Mouse (Mus musculus): ENCODE data around the gene Ccdc125.

The Ccdc125 gene

GRCm38 (mm10) chr13:100669291-100670022 is at the start of gene Ccdc125:
TSS of gene Ccdc125 (plus strand) at chr13:100669717.
- CTCF ChIA-PET = interaction anchor here (0.6 kb wide), 1 partner anchor 118 kb away, joined by 7 read pairs; no protein-coding TSS in a partner anchor

DNA sequence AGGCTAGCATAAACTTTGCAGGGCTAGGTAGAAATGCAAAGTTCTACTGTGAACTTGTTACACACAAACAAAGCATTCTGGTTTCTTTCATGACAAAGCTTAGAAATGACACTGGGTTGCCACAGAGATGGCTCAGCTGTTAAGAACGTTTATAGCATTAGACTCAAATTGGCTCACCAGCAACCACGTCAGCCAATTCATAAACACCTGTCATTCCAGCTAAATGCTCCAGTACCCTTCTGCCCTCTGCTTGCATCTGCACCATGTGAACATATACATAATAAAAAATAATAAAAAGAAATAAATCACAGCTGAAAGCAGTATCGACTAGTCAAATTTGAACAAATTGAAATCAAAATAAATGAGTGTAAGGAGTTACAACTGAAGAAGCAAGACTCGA is 47.3 kb upstream of the Ccdc125 start:
- CTCF ChIA-PET = no interaction called here

- CTCF ChIA-PET = no interaction called here
Observed at GRCm38 (mm10) chr13:100634106-100634691, 35.3 kb upstream of the Ccdc125 start.

GRCm38 (mm10) chr13:100642471-100643209 is 26.9 kb upstream of the Ccdc125 start:
- CTCF ChIA-PET = interaction anchor here (0.6 kb wide), 1 partner anchor 187 kb away, joined by 8 read pairs; no protein-coding TSS in a partner anchor

DNA sequence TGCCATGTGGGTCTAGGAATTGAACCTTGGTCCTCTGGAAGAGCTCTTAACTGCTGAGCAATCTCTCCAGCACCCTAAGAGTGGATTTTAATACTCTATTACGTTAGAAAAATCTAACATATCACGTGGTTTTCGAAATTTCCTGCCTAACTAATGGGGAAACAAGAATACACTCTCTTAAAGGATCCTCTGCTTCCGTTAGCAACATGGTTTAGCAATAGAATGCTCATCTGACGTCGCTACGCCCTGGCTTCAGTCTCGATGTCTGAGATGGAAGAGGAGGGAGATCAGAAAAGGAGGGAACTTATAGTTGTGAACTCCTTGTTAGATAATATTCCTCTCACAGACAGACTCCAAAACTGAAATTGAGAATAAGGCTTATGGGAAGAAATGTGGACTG is 21.3 kb upstream of the Ccdc125 start:
- CTCF ChIA-PET = interaction anchor here (0.6 kb wide), 1 partner anchor 60 kb away, joined by 3 read pairs; no protein-coding TSS in a partner anchor

DNA sequence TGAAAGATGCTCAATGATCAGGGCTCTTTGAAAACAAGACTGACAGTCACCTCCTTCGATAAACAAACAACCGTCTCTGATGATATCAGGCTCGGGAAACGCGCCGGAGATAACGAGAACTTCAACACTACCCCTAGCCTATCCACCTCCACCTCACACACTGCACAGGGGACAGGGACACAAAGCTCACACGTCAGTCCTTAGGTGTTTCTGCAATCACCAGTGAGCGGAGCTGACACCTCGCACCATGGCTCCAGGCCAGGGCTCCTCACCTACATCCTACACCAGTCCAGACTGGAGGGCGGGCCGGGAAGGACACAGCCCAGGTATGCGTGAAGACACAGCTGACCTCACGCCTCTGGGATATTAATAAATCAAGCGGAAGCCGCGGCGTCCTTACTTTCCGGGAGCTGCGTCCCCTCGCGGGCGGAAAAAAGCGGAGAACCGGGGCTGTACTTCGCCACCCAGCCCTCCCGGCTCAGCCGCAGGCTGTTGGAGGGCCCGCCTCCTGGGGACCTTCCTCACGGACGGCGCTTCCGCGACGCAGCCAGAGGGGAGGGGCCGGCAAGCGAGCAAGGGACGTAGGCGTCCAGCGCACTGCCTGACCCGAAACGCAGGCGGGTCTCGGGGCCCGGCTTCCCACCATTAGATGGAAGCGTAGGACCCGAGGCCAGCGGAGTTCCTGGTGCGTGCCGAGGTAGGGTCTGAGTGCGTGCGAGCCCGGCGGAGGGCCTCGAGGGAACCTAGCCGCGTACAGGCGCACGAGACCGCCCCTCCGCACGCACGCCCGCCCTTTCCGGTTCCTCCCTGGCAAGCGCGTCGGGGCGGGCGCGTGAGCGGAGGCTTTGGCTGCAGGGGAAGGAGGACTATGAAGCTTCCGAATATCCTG is 18.7 kb upstream of the Ccdc125 start, which contains the start of the genes Ak6 and Rad17:
Ak6 (plus strand) TSS at position 430 of the 889 bp plus-strand sequence.
Rad17 (minus strand) TSS at position 502 of the 889 bp plus-strand sequence.
- CTCF ChIA-PET = interaction anchor here (0.6 kb wide), 3 partner anchors 20 to 72 kb away, joined by 3 to 8 read pairs (median 3); no protein-coding TSS in a partner anchor

DNA sequence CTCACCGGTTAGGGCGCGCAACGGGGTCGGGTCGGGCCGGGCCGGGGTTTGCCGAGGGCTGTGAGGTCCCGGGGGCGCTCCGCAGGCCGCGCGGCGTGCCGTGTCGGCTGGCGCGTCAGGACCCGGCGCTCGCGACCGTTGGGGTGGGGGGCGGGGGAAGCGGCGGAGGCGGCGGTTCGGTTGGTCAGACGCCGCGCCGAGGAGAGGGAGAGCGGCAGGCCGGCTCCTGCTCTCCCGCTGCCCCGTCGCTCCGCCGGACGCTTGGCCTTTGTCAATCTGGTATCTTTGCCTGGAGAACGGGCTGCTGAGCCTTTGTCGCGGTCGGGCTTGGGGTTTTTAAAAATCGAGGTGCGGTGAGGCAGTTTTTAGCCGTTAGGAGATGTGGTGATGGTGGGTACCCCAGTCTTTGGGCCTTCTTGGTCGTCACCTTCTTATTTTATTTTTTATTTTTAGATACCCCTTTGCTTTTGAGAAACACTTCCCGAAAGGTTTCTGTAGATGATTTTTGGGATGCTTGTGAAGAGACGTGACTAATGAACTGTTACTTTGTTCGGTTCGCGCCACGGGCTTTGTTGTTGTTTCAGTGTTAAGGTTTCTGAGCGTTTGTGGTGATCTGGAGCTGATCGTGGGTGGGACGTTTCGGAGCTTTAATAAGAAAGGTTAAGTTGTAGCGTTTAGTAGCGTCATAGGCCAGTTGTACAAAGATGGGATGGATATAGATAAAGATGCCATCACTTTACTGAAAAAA is 17.9 kb upstream of the Ccdc125 start, which contains the start of gene Taf9:
Taf9 (plus strand) TSS at position 141 of the 748 bp plus-strand sequence.
- CTCF ChIA-PET = interaction anchor here (0.6 kb wide), 2 partner anchors 58 to 71 kb away, joined by 3 to 8 read pairs; no protein-coding TSS in a partner anchor

GRCm38 (mm10) chr13:100658091-100658490 is 11.4 kb upstream of the Ccdc125 start:
- CTCF ChIA-PET = no interaction called here

- CTCF ChIA-PET = interaction anchor here (0.7 to 1.1 kb wide), 3 partner anchors 10 to 16 kb away, joined by 3 to 4 read pairs (median 3); no protein-coding TSS in a partner anchor
Observed at GRCm38 (mm10) chr13:100659864-100660456, 9.6 kb upstream of the Ccdc125 start.

- CTCF ChIA-PET = no interaction called here
Observed at GRCm38 (mm10) chr13:100670181-100670741, 744 bp downstream of the Ccdc125 start.

DNA sequence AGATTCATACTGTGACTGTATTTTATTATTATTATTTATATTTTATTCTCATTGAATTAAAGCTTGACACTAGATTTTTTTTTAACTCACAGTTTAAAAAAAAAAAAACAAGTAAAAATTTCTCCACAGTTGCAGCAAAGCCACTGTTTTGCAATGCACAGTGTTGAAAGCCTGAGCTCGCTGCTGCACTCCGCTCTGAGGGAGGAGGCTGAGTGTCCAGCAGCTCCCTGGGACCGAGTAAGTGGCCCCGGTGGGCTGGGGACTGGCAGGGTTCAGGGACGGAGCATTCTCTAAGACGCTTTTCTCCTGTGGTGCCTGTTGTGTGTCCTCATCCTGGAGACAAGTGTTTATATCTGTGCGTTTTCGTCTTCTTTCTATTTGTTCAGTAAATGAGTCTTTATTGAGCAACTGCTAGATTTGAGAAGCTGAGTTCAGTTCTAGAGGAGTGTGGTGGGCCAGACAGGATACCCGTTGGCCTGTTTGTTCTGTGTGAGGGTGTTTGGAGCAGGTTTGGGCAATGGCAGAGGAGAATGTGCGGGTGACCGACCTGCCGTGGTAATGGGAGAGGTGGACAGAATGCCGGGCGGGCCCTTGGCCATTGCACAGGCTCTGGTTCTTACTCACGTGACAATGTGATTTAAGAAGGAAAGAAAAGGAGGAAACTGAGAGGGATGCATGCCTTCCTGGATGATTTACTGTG is 6.6 kb downstream of the Ccdc125 start:
- CTCF ChIA-PET = interaction anchor here (0.6 kb wide), 1 partner anchor 13 kb away, joined by 3 read pairs; no protein-coding TSS in a partner anchor

GRCm38 (mm10) chr13:100681615-100682014 is 12.1 kb downstream of the Ccdc125 start:
- CTCF ChIA-PET = interaction anchor here (0.5 to 0.6 kb wide), 2 partner anchors 81 to 140 kb away, joined by 3 to 6 read pairs; no protein-coding TSS in a partner anchor

GRCm38 (mm10) chr13:100682837-100683236 is 13.3 kb downstream of the Ccdc125 start:
- CTCF ChIA-PET = no interaction called here

GRCm38 (mm10) chr13:100684355-100684754 is 14.8 kb downstream of the Ccdc125 start:
- CTCF ChIA-PET = no interaction called here

DNA sequence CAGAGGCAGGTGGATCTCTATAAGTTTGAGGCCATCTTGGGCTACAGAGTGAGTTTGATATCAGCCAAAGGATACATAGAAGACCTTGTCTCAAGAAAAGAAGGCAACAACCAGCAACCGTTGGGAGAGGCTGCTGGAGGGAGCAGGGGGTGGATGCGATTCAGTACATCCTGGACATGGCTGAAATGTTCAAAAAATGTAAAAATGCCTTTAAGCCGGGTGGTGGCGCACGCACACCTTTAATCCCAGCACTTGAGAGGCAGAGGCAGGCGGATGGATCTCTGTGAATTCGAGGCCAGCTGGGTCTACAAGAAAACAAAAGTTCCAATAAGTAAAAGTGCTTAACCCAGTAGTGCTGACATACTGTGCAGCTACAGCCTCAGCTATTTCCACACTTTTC is 18.0 kb downstream of the Ccdc125 start:
- CTCF ChIA-PET = no interaction called here

- CTCF ChIA-PET = no interaction called here
Observed at GRCm38 (mm10) chr13:100697541-100697940, 28.0 kb downstream of the Ccdc125 start.

DNA sequence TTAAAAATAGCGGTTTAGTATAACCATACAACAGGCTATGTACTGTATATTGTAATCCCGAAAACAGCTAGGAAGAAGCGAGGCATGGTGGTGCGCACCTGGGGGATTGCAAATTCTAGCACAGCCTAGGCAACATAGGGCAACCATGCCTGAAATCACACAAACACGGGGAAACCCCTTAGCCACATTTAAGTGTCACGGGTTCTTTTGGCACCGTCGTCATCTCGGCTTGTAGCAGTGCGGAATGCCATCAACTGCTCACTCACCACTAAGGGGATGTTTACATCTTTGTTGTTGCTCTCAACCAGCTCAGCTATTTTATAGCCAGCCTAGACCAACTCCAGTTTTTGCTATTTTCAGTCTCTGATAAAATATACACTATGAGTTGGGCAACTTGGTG is 29.3 kb downstream of the Ccdc125 start:
- CTCF ChIA-PET = no interaction called here

GRCm38 (mm10) chr13:100703468-100703867 is 34.0 kb downstream of the Ccdc125 start:
- CTCF ChIA-PET = no interaction called here

- CTCF ChIA-PET = interaction anchor here (0.6 kb wide), 1 partner anchor 28 kb away, joined by 5 read pairs; no protein-coding TSS in a partner anchor
Observed at GRCm38 (mm10) chr13:100706206-100706605, 36.7 kb downstream of the Ccdc125 start.
